Mouse (Mus musculus) spleen, adult 2 months (tissue): Measurements from ENCODE around the gene 1700042G07Rik.

Experiments used
- CTCF ChIP-seq: fragments of 200-500 bp; IDR thresholded peaks from 2 replicates; pipeline ENCODE4 v1.5.1; 2011; ENCODE audit warnings: mild to moderate bottlenecking, inconsistent platforms; ENCODE audit not compliant: insufficient read depth, insufficient read length, insufficient replicate concordance; ENCODE audit errors: extremely low read depth
- POLR2A ChIP-seq: fragments of 200-500 bp; IDR thresholded peaks from 2 replicates; pipeline ENCODE4 v1.6.1; 2011; ENCODE audit warnings: low read depth, low read length, inconsistent platforms

DNA sequence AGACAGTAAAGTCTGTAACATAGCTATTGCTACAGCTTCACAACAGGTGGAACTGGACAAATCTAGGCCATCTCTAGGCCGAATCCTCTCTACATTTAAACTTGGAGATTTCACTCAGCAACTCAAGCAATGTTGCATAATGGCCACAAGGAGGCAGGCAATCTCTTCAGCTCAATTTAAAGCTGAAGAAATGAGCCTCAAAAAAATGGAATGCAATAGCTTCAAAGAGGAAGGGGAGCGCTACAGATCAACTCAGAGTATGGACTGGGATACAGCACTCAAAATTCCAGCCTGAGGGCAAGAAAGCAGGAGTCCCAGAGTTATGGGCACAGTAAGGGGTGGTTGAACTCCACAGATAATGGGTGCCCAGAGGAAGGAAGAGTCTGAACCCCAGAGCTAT lies 38.2 kb upstream of the 1700042G07Rik start:
- peak; percentile 18; the same call in 1 of the 2 replicates for TF ChIP-seq CTCF
- no peak for TF ChIP-seq POLR2A
